Mouse (Mus musculus) cerebellum, adult 2 months (tissue): ENCODE measurements around the gene Lrba. TPM values are rescaled to one million over a fixed set of nuclear protein-coding genes. Genes with fewer than 3 reads are reported as not detected.

Source experiments
- DNase-seq, 2 experiments: peaks; one replicate each; pipeline ENCODE4 v3.0.0; 2021
- H3K27ac ChIP-seq: fragments of 200-500 bp; 2 replicates; pipeline ENCODE4 v1.5.1; 2012; ENCODE audit warnings: low read length, control low read depth, inconsistent platforms; ENCODE audit not compliant: insufficient read depth
- H3K27me3 ChIP-seq: fragments of 200-500 bp; 2 replicates; pipeline ENCODE4 v1.6.1; 2012; ENCODE audit warnings: inconsistent platforms, mild to moderate bottlenecking, low read length, moderate library complexity; ENCODE audit not compliant: control insufficient read depth, insufficient read depth
- H3K4me1 ChIP-seq: fragments of 200-500 bp; 2 replicates; pipeline ENCODE4 v1.6.1; 2011; ENCODE audit warnings: low read length; ENCODE audit not compliant: control insufficient read depth, insufficient read depth
- H3K4me3 ChIP-seq: fragments of 200-500 bp; replicated peaks from 2 replicates; pipeline ENCODE3; 2011; ENCODE audit warnings: mild to moderate bottlenecking, low read depth, low read length, control low read depth; ENCODE audit not compliant: insufficient read depth
- CTCF ChIP-seq: fragments of 200-500 bp; IDR thresholded peaks from 2 replicates; pipeline ENCODE4 v1.5.1; 2011; ENCODE audit warnings: low read depth, mild to moderate bottlenecking, control low read depth, low read length, moderate library complexity, borderline replicate concordance; ENCODE audit not compliant: insufficient read depth
- POLR2A ChIP-seq: fragments of 200-500 bp; IDR thresholded peaks from 2 replicates; pipeline ENCODE4 v1.6.1; 2011; ENCODE audit warnings: low read length, control low read depth, borderline replicate concordance; ENCODE audit not compliant: insufficient read depth
- WGBS: fragments of 180-500 bp; shearing (Covaris S2); methylation state at CpG from one replicate; pipeline ENCODE4 v1.1.7; 2018; 5-methylcytosine and 5-hydroxymethylcytosine counted together
- polyA plus RNA-seq: library from polyadenylated mRNA; depleted of rRNA; stranded (reverse); fragments of >200 nt; gene quantifications from 2 replicates; pipeline ENCODE4 v1.2.3, GENCODE M21; 2012

Gene Lrba
- polyA plus RNA-seq, 1 experiment = 18.9 TPM

- no peaks in the 10 kb centered on the region for H3K4me1 ChIP-seq
- 44% methylated on average over 4 of the region's 4 CpGs for WGBS
- DNase-seq = no peak
- no peak overlapping the region for H3K27ac ChIP-seq
- no peak for TF ChIP-seq POLR2A
- H3K4me3 ChIP-seq = no peak overlapping the region
- H3K27me3 ChIP-seq = no peaks in the 10 kb centered on the region
Measured at GRCm38 (mm10) chr3:86559635-86560034, 335.2 kb downstream of the Lrba start.

- Histone ChIP-seq H3K4me1 (no peaks in the 10 kb centered on the region), H3K4me3 (no peak overlapping the region), H3K27me3 (no peaks in the 10 kb centered on the region), H3K27ac (no peak overlapping the region)
- WGBS = 78% methylated on average over 4 of the region's 4 CpGs
- DNase-seq = no peak
- TF ChIP-seq POLR2A = no peak
- TF ChIP-seq CTCF = no peak
Measured at GRCm38 (mm10) chr3:86560281-86561022, 336.0 kb downstream of the Lrba start.

DNA sequence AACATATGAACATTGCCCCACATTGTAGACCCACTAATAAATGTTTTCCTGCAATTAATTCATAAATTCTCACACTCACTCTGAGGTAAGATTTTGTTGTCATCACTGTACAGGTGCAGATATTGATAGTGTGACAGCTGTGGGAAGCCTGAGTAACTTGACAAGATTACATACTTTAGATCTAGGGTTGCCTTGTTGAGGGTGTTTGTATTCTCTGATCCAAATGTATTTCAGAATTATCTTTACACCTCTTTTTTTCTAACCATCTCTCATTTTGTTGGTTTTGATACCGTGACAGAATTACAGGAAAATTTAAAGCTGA lies 336.5 kb downstream of the Lrba start:
- Histone ChIP-seq H3K27ac (no peak overlapping the region), H3K4me1 (no peaks in the 10 kb centered on the region), H3K27me3 (no peaks in the 10 kb centered on the region), H3K4me3 (no peak overlapping the region)
- TF ChIP-seq CTCF = no peak
- no peak for TF ChIP-seq POLR2A
- DNase-seq = no peak
- 91% methylated on average over 1 of the region's 1 CpGs for WGBS

DNA sequence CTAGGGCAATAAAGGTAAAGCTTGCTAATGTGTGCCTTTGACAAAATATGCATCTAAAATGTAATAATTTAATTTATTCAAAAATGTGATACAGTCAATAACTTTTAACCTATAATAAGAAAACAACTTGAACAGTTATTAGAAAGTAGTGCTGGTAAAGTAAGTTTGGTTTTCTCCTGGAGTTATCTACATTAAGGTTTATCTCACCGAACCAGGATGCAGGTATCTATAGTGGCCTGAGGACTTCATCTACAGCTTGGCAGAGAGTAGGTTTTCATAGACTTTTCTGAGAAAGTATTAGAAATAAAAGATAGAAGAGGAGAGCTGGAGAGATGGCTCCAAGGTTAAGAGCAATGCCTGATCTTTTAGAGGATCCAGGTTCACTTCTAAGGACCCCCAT lies 336.9 kb downstream of the Lrba start:
- no peak for TF ChIP-seq POLR2A
- no peak for TF ChIP-seq CTCF
- no peak overlapping the region for H3K4me3 ChIP-seq
- no peak overlapping the region for H3K27ac ChIP-seq
- no peaks in the 10 kb centered on the region for H3K27me3 ChIP-seq
- no peaks in the 10 kb centered on the region for H3K4me1 ChIP-seq
- no peak for DNase-seq
- 94% methylated on average over 1 of the region's 1 CpGs for WGBS

DNA sequence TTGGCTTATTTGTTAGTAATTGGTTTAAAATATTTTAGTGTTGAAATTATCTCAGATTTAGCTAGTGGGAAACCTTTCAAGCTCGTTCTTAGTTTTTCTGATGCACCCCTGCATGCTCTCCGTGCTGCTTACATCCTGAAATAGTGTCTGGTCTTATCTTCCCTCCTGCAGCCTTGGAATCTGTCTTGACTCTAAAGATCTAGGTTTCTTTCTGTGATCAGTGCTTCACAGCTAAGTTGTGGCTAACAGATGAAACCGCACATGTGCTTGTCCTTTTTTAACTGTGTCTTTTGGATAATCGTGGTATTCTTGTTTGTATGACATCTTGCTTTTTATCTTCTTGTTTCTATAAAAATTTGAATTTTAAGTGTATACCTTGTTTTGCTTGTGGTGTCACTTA lies 342.8 kb downstream of the Lrba start:
- no peak for DNase-seq
- WGBS = 82% methylated on average over 4 of the region's 4 CpGs
- Histone ChIP-seq H3K27me3 (no peaks in the 10 kb centered on the region), H3K4me3 (no peak overlapping the region), H3K27ac (no peak overlapping the region), H3K4me1 (no peaks in the 10 kb centered on the region)
- TF ChIP-seq POLR2A (no peak), CTCF (no peak)

DNA sequence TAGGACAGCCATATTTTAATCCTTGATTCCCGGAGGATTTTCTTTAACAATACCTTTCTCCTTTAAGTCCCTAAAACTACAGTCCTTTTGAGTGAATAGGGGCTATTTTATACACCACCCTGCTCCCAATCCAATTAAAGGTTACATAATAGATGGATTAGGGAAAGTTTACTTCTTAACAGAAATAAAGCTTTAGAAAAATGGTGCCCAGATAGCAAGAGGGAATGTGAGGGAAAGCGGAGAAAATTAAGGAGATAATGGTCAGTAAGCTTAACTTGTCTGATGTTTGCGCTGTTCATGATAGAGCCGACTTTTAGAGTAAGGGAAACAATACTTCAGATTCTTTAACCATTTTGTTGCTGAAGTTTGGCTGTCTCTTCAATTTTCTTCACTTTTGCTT lies 347.0 kb downstream of the Lrba start:
- no peak overlapping the region for H3K4me3 ChIP-seq
- no peaks in the 10 kb centered on the region for H3K27me3 ChIP-seq
- no peaks in the 10 kb centered on the region for H3K4me1 ChIP-seq
- WGBS = 69% methylated on average over 4 of the region's 4 CpGs
- DNase-seq = no peak
- TF ChIP-seq POLR2A (no peak), CTCF (no peak)
- H3K27ac ChIP-seq = no peak overlapping the region

DNA sequence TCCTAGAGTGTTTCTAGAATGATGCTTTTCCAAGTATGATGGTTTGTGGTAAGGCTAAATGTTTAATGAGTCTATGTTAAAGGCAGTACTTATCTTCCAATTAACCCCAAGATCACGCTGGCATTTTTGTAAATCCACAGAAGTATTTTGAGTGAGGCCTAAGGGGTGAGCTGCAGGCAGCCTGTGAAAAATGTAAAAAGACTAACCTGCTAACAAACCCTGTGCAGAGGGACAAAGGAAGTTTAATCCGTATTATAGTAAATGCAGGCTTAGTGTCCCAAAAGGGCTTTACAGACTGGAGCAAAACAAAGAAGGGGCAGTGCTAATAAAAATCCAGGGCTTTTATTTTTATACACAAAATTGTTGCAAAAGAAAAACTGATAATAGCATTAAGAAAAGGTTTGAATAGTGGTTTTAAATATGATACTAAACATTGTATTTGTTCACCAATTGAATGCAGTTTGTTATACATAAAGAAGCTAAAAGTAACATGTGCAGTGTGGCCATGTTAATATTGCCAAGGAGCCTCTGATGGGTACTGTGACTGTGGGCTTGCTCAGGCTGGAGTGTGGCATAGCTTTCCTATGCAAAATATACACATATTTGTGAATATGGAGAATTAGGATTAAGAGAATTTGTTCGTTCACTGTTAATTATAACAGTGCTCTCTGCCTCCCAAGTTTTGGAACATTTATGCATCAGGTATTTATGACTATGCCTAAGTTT lies 348.2 kb downstream of the Lrba start:
- Histone ChIP-seq H3K27me3 (no peaks in the 10 kb centered on the region), H3K4me1 (no peaks in the 10 kb centered on the region), H3K4me3 (no peak overlapping the region), H3K27ac (no peak overlapping the region)
- no peak for TF ChIP-seq CTCF
- WGBS = 80% methylated on average over 3 of the region's 3 CpGs
- no peak for DNase-seq

DNA sequence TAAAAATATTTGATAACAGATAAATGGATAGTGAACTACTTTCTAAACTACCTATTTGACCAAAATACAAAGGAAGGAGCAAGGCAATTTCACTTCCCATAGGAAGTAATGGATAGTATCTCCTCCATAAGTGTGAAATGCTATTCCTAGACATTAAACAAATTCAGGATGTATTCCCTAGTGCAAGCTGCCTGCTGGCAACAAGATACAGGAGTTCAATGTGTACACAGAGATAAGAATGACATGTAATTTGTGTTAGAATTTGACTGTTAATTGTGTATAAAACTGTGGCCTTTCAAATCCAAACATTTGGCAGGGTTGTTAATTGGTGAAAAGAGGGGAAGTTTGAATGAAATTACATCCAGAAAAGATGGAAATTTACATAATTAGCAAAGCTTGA lies 350.8 kb downstream of the Lrba start:
- Histone ChIP-seq H3K4me3 (no peak overlapping the region), H3K27ac (no peak overlapping the region), H3K27me3 (no peaks in the 10 kb centered on the region), H3K4me1 (no peaks in the 10 kb centered on the region)
- no peak for DNase-seq
- TF ChIP-seq CTCF (no peak), POLR2A (no peak)

DNA sequence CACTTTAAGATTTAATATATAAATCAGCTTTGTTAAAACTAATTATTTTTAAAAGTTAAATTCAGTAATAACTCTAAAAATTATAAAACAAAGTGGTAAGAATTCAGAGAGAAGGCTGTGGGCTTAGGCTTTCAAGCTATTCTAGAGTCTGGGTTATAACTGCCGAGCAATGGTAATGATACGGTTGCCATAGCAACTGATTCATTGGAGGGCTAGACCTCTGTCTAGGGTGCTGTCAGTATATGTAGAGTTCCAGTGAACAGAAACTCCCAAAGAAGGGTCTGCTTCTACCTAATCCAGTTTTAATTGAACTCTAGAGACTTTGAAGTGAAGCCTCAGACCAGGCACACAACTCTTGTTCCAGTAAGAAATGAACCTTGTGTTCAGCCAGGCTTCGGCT lies 377.8 kb downstream of the Lrba start:
- WGBS = 81% methylated on average over 3 of the region's 3 CpGs
- no peak for DNase-seq
- TF ChIP-seq CTCF (no peak), POLR2A (no peak)
- Histone ChIP-seq H3K27ac (no peak overlapping the region), H3K27me3 (no peaks in the 10 kb centered on the region), H3K4me1 (no peaks in the 10 kb centered on the region), H3K4me3 (no peak overlapping the region)
